Mouse (Mus musculus) liver, postnatal 0 days (tissue): ENCODE data around the gene Exoc8. TPM values are rescaled to one million over a fixed set of nuclear protein-coding genes. Genes with fewer than 3 reads are reported as not detected.

Experiments used
- ATAC-seq: fragments of 200-750 bp; cut with Nextera tagmentation; 2 replicates; pipeline ENCODE4 v1.8.0; 2017; ENCODE audit warnings: mild to moderate bottlenecking, moderate library complexity
- DNase-seq: peaks from one replicate; pipeline ENCODE4 v3.0.0-alpha.2; 2016
- H3K27ac ChIP-seq: fragments of 300-500 bp; sonication (generic); 2 replicates; pipeline ENCODE4 v1.5.1; 2014; ENCODE audit warnings: antibody characterized with exemption, moderate library complexity, mild to moderate bottlenecking, low read depth
- H3K27me3 ChIP-seq: fragments of 300-500 bp; sonication (generic); 2 replicates; pipeline ENCODE4 v1.6.1; 2014; ENCODE audit warnings: low read length, control low read depth, mixed read lengths; ENCODE audit not compliant: insufficient read depth
- H3K36me3 ChIP-seq: fragments of 300-500 bp; sonication (generic); replicated peaks from 2 replicates; pipeline ENCODE4 v1.6.1; 2014; ENCODE audit warnings: mild to moderate bottlenecking, control low read depth, low read length, moderate library complexity, mixed read lengths; ENCODE audit not compliant: insufficient read depth
- H3K4me1 ChIP-seq: fragments of 300-500 bp; sonication (generic); 2 replicates; pipeline ENCODE4 v1.6.1; 2014; ENCODE audit warnings: antibody characterized with exemption, mild to moderate bottlenecking, control low read depth; ENCODE audit not compliant: insufficient read depth
- H3K4me2 ChIP-seq: fragments of 300-500 bp; sonication (generic); 2 replicates; pipeline ENCODE4 v1.6.1; 2014; ENCODE audit warnings: low read depth, mild to moderate bottlenecking, low read length, moderate library complexity, mixed read lengths
- H3K4me3 ChIP-seq: fragments of 300-500 bp; sonication (generic); 2 replicates; pipeline ENCODE4 v1.5.1; 2014; ENCODE audit warnings: low read depth, low read length
- H3K9ac ChIP-seq: fragments of 300-500 bp; sonication (generic); replicated peaks from 2 replicates; pipeline ENCODE4 v1.6.1; 2014; ENCODE audit warnings: mild to moderate bottlenecking, moderate library complexity
- H3K9me3 ChIP-seq: fragments of 300-500 bp; sonication (generic); 2 replicates; pipeline ENCODE4 v1.6.1; 2016; ENCODE audit warnings: mild to moderate bottlenecking, control low read depth, low read length, mixed read lengths
- CTCF ChIP-seq: sonication (generic); IDR thresholded peaks from 2 replicates; pipeline ENCODE4 v1.5.1; 2016; ENCODE audit warnings: antibody characterized with exemption, low read depth
- EP300 ChIP-seq: IDR thresholded peaks from 2 replicates; pipeline ENCODE4 v1.6.1; 2016; ENCODE audit warnings: antibody characterized with exemption, low read depth, mild to moderate bottlenecking
- WGBS: fragments of 180-500 bp; shearing (Covaris S2); extraction: QIAGEN DNeasy Blood & Tissue Kit; methylation state at CpG from one replicate; pipeline ENCODE4 v1.1.7; 2014; ENCODE audit not compliant: insufficient replicate concordance; 5-methylcytosine and 5-hydroxymethylcytosine counted together
- polyA plus RNA-seq: library from polyadenylated mRNA; unstranded; fragments of >200 nt; fragmentation: Nextera tagmentation; extraction: Ambion mirVana; gene quantifications from 2 replicates; pipeline ENCODE4 v1.2.1, GENCODE M21; 2015

The Exoc8 gene
- polyA plus RNA-seq, 1 experiment from 2014 or later: 2.8 TPM

DNA sequence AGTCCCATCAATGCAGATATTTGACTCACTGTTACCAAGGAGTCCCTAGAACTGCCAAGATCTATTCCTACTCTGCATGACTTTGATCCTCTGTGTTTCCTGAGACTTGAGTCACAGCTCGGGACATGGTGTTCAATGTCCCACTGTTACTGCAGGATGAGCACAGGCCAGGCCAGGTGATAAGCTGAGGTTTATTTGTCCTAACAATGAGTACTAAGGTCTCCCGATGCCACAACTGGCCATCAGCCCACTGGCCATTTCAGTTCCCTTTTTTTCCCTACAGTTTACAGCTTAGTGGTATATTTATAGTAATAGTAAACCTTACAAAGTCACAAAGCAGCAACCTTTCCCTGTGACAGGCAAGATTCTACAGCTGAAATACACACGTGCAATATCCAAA is 34.9 kb upstream of the Exoc8 start:
- Histone ChIP-seq H3K27me3 (no peaks in the 10 kb centered on the region), H3K9ac (no peak overlapping the region), H3K4me1 (peaks cover 16% of the 10 kb centered on the region), H3K4me3 (no peak overlapping the region), H3K9me3 (no peaks in the 10 kb centered on the region), H3K27ac (no peak overlapping the region), H3K4me2 (no peak overlapping the region), H3K36me3 (no peaks in the 10 kb centered on the region)
- WGBS: 41% methylated on average over 3 of the region's 3 CpGs
- no peak for DNase-seq
- no peak for ATAC-seq
- no peak for TF ChIP-seq CTCF

DNA sequence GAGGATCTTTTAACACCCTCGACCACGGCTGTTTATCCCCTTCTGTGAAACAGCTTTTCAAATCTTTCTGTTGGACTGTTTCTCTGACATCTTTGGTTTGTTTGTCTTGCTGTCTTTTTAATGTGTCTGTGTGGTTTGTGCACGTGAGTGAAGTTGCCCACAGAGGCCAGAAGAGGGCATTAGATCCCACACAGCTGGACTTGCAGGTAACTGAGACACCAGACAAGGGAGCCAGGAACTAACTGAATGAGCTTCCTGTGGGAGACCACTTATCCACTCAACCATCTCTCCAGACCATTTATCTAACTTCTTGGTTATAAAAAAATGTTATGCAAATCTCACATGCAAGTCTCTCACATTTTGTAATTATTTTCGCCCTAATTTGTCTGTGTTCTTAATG is 33.1 kb upstream of the Exoc8 start:
- WGBS: 90% methylated on average over 4 of the region's 4 CpGs
- Histone ChIP-seq H3K36me3 (no peaks in the 10 kb centered on the region), H3K4me1 (peaks cover 34% of the 10 kb centered on the region), H3K4me3 (no peak overlapping the region), H3K9me3 (no peaks in the 10 kb centered on the region), H3K27ac (no peak overlapping the region), H3K27me3 (no peaks in the 10 kb centered on the region), H3K9ac (no peak overlapping the region), H3K4me2 (no peak overlapping the region)
- DNase-seq (no peak), ATAC-seq (no peak)
- TF ChIP-seq CTCF (peak; percentile 27), EP300 (no peak)

DNA sequence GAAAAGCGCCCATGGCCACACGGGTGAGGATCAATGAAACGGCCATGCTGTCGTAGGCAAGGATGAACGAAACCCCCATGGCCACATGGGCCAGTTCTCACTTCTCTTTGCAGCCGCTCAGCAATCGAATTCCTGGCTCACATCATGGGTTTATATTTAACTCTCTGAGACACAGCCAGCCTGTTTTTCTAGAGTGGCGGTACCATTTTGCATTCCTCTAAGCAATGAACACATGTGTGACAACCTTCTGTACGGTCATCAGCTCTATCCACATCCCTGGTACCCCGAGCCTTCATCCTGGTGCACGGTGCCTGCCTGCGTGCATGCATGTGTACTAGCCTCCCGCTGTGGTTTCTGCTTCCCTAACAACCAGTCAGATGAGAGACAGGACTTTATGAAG is 32.6 kb upstream of the Exoc8 start:
- Histone ChIP-seq H3K27me3 (no peaks in the 10 kb centered on the region), H3K9ac (no peak overlapping the region), H3K4me3 (no peak overlapping the region), H3K36me3 (no peaks in the 10 kb centered on the region), H3K27ac (no peak overlapping the region), H3K4me2 (no peak overlapping the region), H3K9me3 (no peaks in the 10 kb centered on the region), H3K4me1 (peaks cover 40% of the 10 kb centered on the region)
- WGBS: 73% methylated on average over 13 of the region's 13 CpGs
- TF ChIP-seq CTCF: no peak
- no peak for TF ChIP-seq EP300
- ATAC-seq (peak; percentile 23; the same call in 1 of the 2 replicates), DNase-seq (no peak)

DNA sequence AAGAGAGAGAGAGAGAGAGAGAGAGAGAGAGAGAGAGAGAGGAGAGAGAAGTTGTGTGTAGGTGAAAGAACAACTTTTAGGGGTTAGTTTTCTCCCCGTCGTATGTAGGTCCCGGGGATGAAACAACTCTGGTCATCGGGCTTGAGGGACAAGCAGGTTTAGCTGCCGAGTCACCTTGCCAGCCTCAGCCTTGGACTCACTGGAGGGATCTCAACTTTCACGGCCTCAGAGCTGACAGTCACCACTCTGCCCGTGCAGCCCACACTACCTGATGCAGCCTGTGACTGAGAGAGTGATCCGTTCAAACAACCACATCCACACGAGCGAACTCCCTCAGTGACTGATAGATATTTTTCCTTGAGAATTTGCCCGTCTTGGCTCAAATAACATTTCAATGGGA is 31.5 kb upstream of the Exoc8 start:
- Histone ChIP-seq H3K4me3 (no peak overlapping the region), H3K9me3 (no peaks in the 10 kb centered on the region), H3K27me3 (no peaks in the 10 kb centered on the region), H3K27ac (no peak overlapping the region), H3K36me3 (no peaks in the 10 kb centered on the region), H3K4me1 (peaks cover 48% of the 10 kb centered on the region), H3K9ac (no peak overlapping the region), H3K4me2 (no peak overlapping the region)
- TF ChIP-seq EP300 (no peak), CTCF (no peak)
- no peak for ATAC-seq
- no peak for DNase-seq
- 82% methylated on average over 11 of the region's 11 CpGs for WGBS

DNA sequence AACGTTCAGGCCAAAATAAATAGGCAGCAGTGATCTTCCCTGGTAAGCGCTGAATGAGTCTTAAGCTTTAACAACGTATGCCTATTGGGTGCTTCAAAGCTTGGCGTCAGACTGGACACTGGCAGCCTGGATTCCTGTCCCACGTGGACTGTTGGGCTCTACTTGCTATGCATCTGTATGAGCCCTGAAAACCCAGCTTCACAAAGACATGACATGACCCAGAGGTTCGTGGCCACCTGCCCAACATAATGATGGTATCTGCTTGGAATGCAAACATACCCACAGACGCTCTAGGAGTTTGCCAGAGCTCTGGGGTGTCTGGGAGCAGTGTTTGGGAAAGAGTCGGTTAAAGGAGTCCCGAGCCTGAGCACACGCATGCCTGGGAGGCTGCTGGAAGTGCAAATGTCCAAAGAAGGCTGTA is 28.9 kb upstream of the Exoc8 start:
- Histone ChIP-seq H3K4me2 (no peak overlapping the region), H3K27me3 (no peaks in the 10 kb centered on the region), H3K36me3 (no peaks in the 10 kb centered on the region), H3K4me1 (peaks cover 66% of the 10 kb centered on the region), H3K4me3 (no peak overlapping the region), H3K27ac (peak overlapping the region; percentile 26; the same call in 1 of the 2 replicates), H3K9me3 (no peaks in the 10 kb centered on the region), H3K9ac (no peak overlapping the region)
- 42% methylated on average over 10 of the region's 10 CpGs for WGBS
- DNase-seq (no peak), ATAC-seq (no peak)
- TF ChIP-seq EP300 (no peak), CTCF (no peak)

DNA sequence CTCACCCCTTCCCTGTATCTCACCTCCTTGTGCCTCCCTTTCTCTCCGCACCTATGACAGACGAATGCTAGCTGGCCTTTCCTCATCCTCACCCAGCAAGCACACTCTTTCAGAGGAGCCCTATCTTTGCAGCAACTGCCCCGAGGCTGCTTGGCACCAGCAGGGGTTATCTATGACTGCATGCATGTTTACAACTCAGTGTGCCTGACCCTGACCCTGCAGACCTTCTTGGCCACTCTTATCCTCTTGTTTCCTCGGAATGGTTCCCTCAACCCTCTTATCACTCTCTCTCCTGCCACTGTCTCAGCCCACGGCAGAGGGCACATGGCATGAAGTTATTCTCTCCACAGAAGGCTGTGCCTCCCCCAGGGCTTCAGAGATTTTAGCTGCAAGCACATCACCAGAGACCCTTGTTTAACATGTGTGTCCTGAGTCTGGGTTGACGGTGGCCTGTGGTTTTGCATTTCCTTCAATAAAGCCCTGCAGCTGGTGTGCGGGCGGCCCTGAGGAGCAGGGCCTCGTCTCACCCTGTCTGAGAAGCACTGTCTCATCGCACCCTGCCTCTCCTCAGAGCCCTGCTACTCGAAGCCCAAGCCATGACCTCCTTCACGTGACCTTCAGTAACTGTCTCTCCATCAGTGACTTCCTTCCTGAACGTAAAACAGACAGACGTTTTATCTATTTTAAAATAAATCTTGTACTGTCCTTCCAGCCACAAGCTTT is 28.2 kb upstream of the Exoc8 start:
- 25% methylated on average over 14 of the region's 14 CpGs for WGBS

More for the DNA sequence above, 28.2 kb upstream of the Exoc8 start:
- no peaks in the 10 kb centered on the region for H3K27me3 ChIP-seq
- H3K36me3 ChIP-seq: no peaks in the 10 kb centered on the region
- H3K9me3 ChIP-seq: no peaks in the 10 kb centered on the region
- H3K4me1 ChIP-seq: peaks cover 70% of the 10 kb centered on the region
- no peak overlapping the region for H3K4me3 ChIP-seq
- no peak overlapping the region for H3K4me2 ChIP-seq
- peak overlapping the region; percentile 26; the same call in 1 of the 2 replicates for H3K27ac ChIP-seq
- TF ChIP-seq EP300 (no peak; the same call in 1 of the 2 replicates), CTCF (no peak)
- ATAC-seq: peak; percentile 57
- DNase-seq: peak; percentile 25
- H3K9ac ChIP-seq: no peak overlapping the region
